Mouse (Mus musculus) MEL (cell line): ENCODE data around the gene Hist1h3a. TPM values are rescaled to one million over a fixed set of nuclear protein-coding genes. Genes with fewer than 3 reads are reported as not detected.
"Not testable (repeated sequence)": the region's sequence is repeated elsewhere in the genome, so short reads cannot be mapped to it uniquely, and the experiment has no call there.

Source experiments
- DNase-seq: peaks from one replicate; pipeline ENCODE4 v3.0.0; 2011; ENCODE audit warnings: low read depth, low spot score
- H3K27ac ChIP-seq: 2 replicates; pipeline ENCODE4 v1.5.1; 2012; ENCODE audit warnings: low read depth, mild to moderate bottlenecking, control low read depth, low read length, moderate library complexity; ENCODE audit not compliant: control insufficient read depth
- H3K27me3 ChIP-seq, 2 experiments: fragments of 150-350 bp in 1 of 2; sonication (generic) in 1 of 2; 2 replicates each; pipeline ENCODE4 v1.6.1; 2012; ENCODE audit warnings: low read length in 2 of 2, mild to moderate bottlenecking in 2 of 2, improper control_type of control experiment in 1 of 2, moderate library complexity in 1 of 2; ENCODE audit not compliant: insufficient read depth in 2 of 2, control insufficient read depth in 1 of 2
- H3K36me3 ChIP-seq, 2 experiments: 2 replicates each; pipeline ENCODE4 v1.6.1; 2012 to 2014; ENCODE audit warnings: low read length in 2 of 2, improper control_type of control experiment in 1 of 2, inconsistent platforms in 1 of 2, mild to moderate bottlenecking in 1 of 2; ENCODE audit not compliant: insufficient read depth in 2 of 2, control insufficient read depth in 1 of 2
- H3K4me1 ChIP-seq, 2 experiments: fragments of 150-350 bp in 1 of 2; sonication (generic) in 1 of 2; 2 replicates each; pipeline ENCODE4 v1.6.1; 2012; ENCODE audit warnings: low read length in 2 of 2, improper control_type of control experiment in 1 of 2, mild to moderate bottlenecking in 1 of 2; ENCODE audit not compliant: insufficient read depth in 2 of 2, control insufficient read depth in 1 of 2
- H3K4me3 ChIP-seq, 2 experiments: fragments of 150-350 bp in 1 of 2; sonication (generic) in 1 of 2; 2 replicates each; pipeline ENCODE4 v1.5.1; 2012; ENCODE audit warnings: low read depth in 2 of 2, low read length in 2 of 2, mild to moderate bottlenecking in 2 of 2, moderate library complexity in 2 of 2, control low read depth in 1 of 2, improper control_type of control experiment in 1 of 2; ENCODE audit not compliant: control insufficient read depth in 1 of 2, insufficient read depth in 1 of 2
- H3K79me2 ChIP-seq: 2 replicates; pipeline ENCODE4 v1.6.1; 2012; ENCODE audit warnings: mild to moderate bottlenecking, low read length, moderate library complexity; ENCODE audit not compliant: control insufficient read depth, poor library complexity, insufficient read depth
- H3K9ac ChIP-seq: 2 replicates; pipeline ENCODE4 v1.6.1; 2012; ENCODE audit warnings: low read depth, mild to moderate bottlenecking, control low read depth, low read length, moderate library complexity; ENCODE audit not compliant: control insufficient read depth, poor library complexity, severe bottlenecking
- H3K9me3 ChIP-seq: fragments of 150-350 bp; sonication (generic); replicated peaks from 2 replicates; pipeline ENCODE4 v1.6.1; 2012; ENCODE audit warnings: mild to moderate bottlenecking, low read length, improper control_type of control experiment, moderate library complexity; ENCODE audit not compliant: insufficient read depth
- POLR2A ChIP-seq, 2 experiments: IDR thresholded peaks; 2 replicates each; pipeline ENCODE4 v1.6.1; 2011 to 2012; ENCODE audit warnings: low read length in 2 of 2, mild to moderate bottlenecking in 2 of 2, control low read depth in 1 of 2, improper control_type of control experiment in 1 of 2, low read depth in 1 of 2, moderate library complexity in 1 of 2; ENCODE audit not compliant: control insufficient read depth in 1 of 2, insufficient read depth in 1 of 2, poor library complexity in 1 of 2
- POLR2AphosphoS5 ChIP-seq: IDR thresholded peaks from 2 replicates; pipeline ENCODE4 v1.6.1; 2012; ENCODE audit warnings: low read depth, borderline replicate concordance, mild to moderate bottlenecking, inconsistent platforms, low read length, moderate library complexity, mixed read lengths
- TBP ChIP-seq: IDR thresholded peaks from 2 replicates; pipeline ENCODE4 v1.8.0; 2011; ENCODE audit warnings: low read depth, low read length, improper control_type of control experiment
- UBTF ChIP-seq: IDR thresholded peaks from 2 replicates; pipeline ENCODE4 v1.6.1; 2012; ENCODE audit warnings: low read depth, mild to moderate bottlenecking, inconsistent platforms, low read length, improper control_type of control experiment, moderate library complexity, borderline replicate concordance; ENCODE audit not compliant: insufficient read depth
- USF1 ChIP-seq: IDR thresholded peaks from 2 replicates; pipeline ENCODE4 v1.6.1; 2014; ENCODE audit warnings: low read depth, mild to moderate bottlenecking, inconsistent platforms, low read length, improper control_type of control experiment, moderate library complexity
- polyA plus RNA-seq, 2 experiments: library from polyadenylated mRNA; stranded (reverse) in 1 of 2; unstranded in 1 of 2; fragments of >175 nt in 1 of 2; fragments of >200 nt in 1 of 2; gene quantifications; 2 replicates each; pipeline versions ENCODE4 v1.2.1 to v1.2.4; 2012; ENCODE audit warnings: low replicate concordance in 2 of 2, low read depth in 1 of 2; ENCODE audit not compliant: insufficient read length in 2 of 2, insufficient read depth in 1 of 2, missing spikeins in 1 of 2
- total RNA-seq: library from RNA; depleted of rRNA; stranded (reverse); fragments of 300-350 nt; gene quantifications from 2 replicates; pipeline ENCODE4 v1.2.3, GENCODE M21; 2012

Hist1h3a gene
- total and polyA plus RNA-seq, 3 experiments: 6.5 to 1,097 TPM; not detected in 1

DNA sequence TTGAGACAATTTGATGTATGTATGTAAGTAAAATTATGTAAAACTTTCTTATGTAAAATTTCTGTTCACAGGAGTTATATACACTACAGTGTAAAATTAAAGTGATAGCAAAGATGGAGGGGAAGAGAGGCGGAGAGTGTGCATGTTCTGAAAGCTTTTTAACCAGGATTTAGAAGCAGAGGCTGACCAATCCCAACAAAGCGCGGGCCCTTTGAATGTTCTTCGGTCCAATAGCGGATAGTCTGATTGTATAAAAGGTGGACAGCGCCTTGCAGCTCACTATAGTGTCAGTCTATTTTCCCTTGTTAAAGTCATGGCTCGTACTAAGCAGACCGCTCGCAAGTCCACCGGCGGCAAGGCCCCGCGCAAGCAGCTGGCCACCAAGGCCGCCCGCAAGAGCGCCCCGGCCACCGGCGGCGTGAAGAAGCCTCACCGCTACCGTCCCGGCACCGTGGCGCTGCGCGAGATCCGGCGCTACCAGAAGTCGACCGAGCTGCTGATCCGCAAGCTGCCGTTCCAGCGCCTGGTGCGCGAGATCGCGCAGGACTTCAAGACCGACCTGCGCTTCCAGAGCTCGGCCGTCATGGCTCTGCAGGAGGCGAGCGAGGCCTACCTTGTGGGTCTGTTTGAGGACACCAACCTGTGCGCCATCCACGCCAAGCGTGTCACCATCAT, 10.0 kb downstream of the Hist1h3a start, which contains the start of gene Hist1h3b:
Gene Hist1h3b, plus strand, starts transcription at position 201 of the 675 bp plus-strand sequence.
- peak; percentile 99 for TF ChIP-seq TBP
- TF ChIP-seq POLR2AphosphoS5: 0 out of 2 replicates have a peak, but pooled peaks have one; percentile 84
- peak; percentile 95 to 96; a peak in 3 of 4 replicates for TF ChIP-seq POLR2A (IDR thresholded peaks at IDR 0.05; ENCODE audit: control insufficient read depth in 1 of 2, insufficient read depth in 1 of 2, low read depth in 1 of 2, low read length in 2 of 2, poor library complexity in 1 of 2)
- TF ChIP-seq UBTF: 0 out of 2 replicates have a peak, but pooled peaks have one; percentile 57
- Histone ChIP-seq H3K4me3 (peak within 1 kb of the TSS; percentile 3 to 54), H3K9ac (peak within 1 kb of the TSS; percentile 72), H3K27ac (peak within 1 kb of the TSS; percentile 95), H3K4me1 (peaks cover 0 to 23% of the 10 kb centered on the region in 2 experiments; a peak in 2 of 4 replicates), H3K36me3 (peaks cover 0 to 59% of the 10 kb centered on the region in 2 experiments; a peak in 2 of 4 replicates)
- H3K9me3 ChIP-seq, H3K27me3 ChIP-seq, H3K79me2 ChIP-seq: not testable (repeated sequence)
- DNase-seq: peak; percentile 97

DNA sequence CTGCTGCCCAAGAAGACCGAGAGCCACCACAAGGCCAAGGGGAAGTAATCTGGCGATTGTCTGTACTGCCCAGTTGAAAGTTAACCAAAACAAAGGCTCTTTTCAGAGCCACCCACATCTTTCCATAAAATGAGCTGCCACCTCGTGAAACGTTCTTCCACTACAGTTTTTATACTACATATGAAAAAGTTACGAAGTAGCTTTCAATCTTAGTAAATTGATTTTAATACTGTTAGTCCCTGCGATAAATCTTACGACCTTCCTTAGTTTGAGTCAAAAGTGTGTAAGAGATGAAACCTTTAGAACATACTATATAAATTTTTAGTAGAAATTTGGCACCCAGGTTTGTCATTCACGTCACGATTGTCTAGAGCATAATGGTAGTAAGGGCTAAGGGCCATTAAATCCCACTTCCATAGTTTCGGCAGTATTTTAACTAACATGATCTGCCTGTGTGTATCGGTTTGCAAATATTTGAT, 10.7 kb downstream of the Hist1h3a start:
- Histone ChIP-seq H3K27ac (peak overlapping the region; percentile 91), H3K4me1 (peaks cover 0 to 23% of the 10 kb centered on the region in 2 experiments; a peak in 2 of 4 replicates), H3K9me3 (no peaks in the 10 kb centered on the region), H3K4me3 (peak overlapping the region; percentile 3 to 25; a peak in 3 of 4 replicates), H3K36me3 (peaks cover 0 to 59% of the 10 kb centered on the region in 2 experiments; a peak in 2 of 4 replicates), H3K79me2 (no peaks in the 10 kb centered on the region; the same call in 1 of the 2 replicates), H3K27me3 (no peaks in the 10 kb centered on the region), H3K9ac (peak overlapping the region; percentile 68)
- DNase-seq: peak; percentile 85
- TF ChIP-seq TBP: no peak
- TF ChIP-seq USF1: no peak
- peak; percentile 89 to 99; a peak in 2 of 4 replicates for TF ChIP-seq POLR2A (IDR thresholded peaks at IDR 0.05; ENCODE audit: control insufficient read depth in 1 of 2, insufficient read depth in 1 of 2, low read depth in 1 of 2, low read length in 2 of 2, poor library complexity in 1 of 2)
- TF ChIP-seq POLR2AphosphoS5: peak; percentile 14; the same call in 1 of the 2 replicates

DNA sequence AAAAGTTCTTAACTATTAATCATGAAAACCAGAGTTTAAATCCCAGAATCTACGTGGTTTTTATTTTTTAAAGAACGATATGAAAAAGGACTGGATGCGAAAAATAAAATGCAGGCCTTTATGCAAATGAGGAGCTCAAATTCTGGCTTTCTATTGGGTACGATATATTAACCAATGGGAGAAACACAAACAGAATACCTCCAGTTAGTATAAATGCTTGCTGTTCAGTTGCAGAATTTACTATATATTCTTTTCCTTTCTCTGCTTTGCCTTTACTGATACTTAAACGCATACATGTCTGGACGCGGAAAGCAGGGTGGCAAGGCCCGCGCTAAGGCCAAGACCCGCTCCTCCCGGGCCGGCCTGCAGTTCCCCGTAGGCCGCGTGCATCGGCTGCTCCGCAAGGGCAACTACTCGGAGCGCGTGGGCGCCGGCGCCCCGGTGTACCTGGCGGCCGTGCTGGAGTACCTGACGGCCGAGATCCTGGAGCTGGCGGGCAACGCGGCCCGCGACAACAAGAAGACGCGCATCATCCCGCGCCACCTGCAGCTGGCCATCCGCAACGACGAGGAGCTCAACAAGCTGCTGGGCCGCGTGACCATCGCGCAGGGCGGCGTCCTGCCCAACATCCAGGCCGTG, 11.2 kb downstream of the Hist1h3a start, which contains the start of gene Hist1h2ab:
Gene Hist1h2ab, plus strand, starts transcription at position 288 of the 639 bp plus-strand sequence.
- H3K79me2 ChIP-seq, H3K9me3 ChIP-seq: not testable (repeated sequence)
- peak within 1 kb of the TSS; percentile 68 for H3K9ac ChIP-seq
- peaks cover 0 to 55% of the 10 kb centered on the region in 2 experiments; a peak in 2 of 4 replicates for H3K36me3 ChIP-seq
- H3K27ac ChIP-seq: peak within 1 kb of the TSS; percentile 91
- peak; percentile 99 for TF ChIP-seq TBP
- peak; percentile 99; the same call in 1 of the 2 replicates for TF ChIP-seq POLR2AphosphoS5
- TF ChIP-seq UBTF: peak; percentile 98; the same call in 1 of the 2 replicates
- TF ChIP-seq POLR2A (IDR thresholded peaks at IDR 0.05; ENCODE audit: control insufficient read depth in 1 of 2, insufficient read depth in 1 of 2, low read depth in 1 of 2, low read length in 2 of 2, poor library complexity in 1 of 2): peak; percentile 92 to 100
- TF ChIP-seq, all 39 proteins: peak for 4; not testable (repeated sequence) for 35
- not testable (repeated sequence) for H3K27me3 ChIP-seq
- peak; percentile 91 for DNase-seq
- peaks cover 0 to 23% of the 10 kb centered on the region in 2 experiments; a peak in 2 of 4 replicates for H3K4me1 ChIP-seq
- peak within 1 kb of the TSS; percentile 3 to 25; a peak in 3 of 4 replicates for H3K4me3 ChIP-seq
